Mouse (Mus musculus) inflammation-experienced regulatory T-cells, adult 6 months (primary cell): ENCODE results near the gene Carhsp1. TPM values are rescaled to one million over a fixed set of nuclear protein-coding genes. Genes with fewer than 3 reads are reported as not detected.

Experiments used
- ATAC-seq: one replicate; pipeline ENCODE4 v1.8.0; 2017
- polyA plus RNA-seq, 3 experiments: library from polyadenylated mRNA; unstranded; fragments of 100-300 nt; shearing (Covaris generic); gene quantifications; one replicate each; pipeline ENCODE4 v1.2.1; 2017

The Carhsp1 gene
- polyA plus RNA-seq, 3 experiments from 2014 or later = 14.0 to 53.9 (median 14.9) TPM

- peak; percentile 27 for ATAC-seq
Observed at GRCm38 (mm10) chr16:8674165-8674564, 2.2 kb upstream of the Carhsp1 start.

GRCm38 (mm10) chr16:8673343-8673742 lies 1.4 kb upstream of the Carhsp1 start:
- ATAC-seq = no peak

- no peak for ATAC-seq
Observed at GRCm38 (mm10) chr16:8672811-8673210, 856 bp upstream of the Carhsp1 start.

GRCm38 (mm10) chr16:8672350-8672687 lies 364 bp upstream of the Carhsp1 start:
- ATAC-seq = no peak

GRCm38 (mm10) chr16:8670041-8671035 lies 1.6 kb downstream of the Carhsp1 start:
- no peak for ATAC-seq

- ATAC-seq = no peak
Observed at GRCm38 (mm10) chr16:8669432-8669831, 2.5 kb downstream of the Carhsp1 start.

- no peak for ATAC-seq
Observed at GRCm38 (mm10) chr16:8668386-8668785, 3.6 kb downstream of the Carhsp1 start.

- no peak for ATAC-seq
Observed at GRCm38 (mm10) chr16:8667814-8668213, 4.1 kb downstream of the Carhsp1 start.

- ATAC-seq = no peak
Observed at GRCm38 (mm10) chr16:8667261-8667660, 4.7 kb downstream of the Carhsp1 start.

GRCm38 (mm10) chr16:8666452-8666851 lies 5.5 kb downstream of the Carhsp1 start:
- ATAC-seq = no peak

- no peak for ATAC-seq
Observed at GRCm38 (mm10) chr16:8665367-8665766, 6.6 kb downstream of the Carhsp1 start.

GRCm38 (mm10) chr16:8663606-8664539 lies 8.1 kb downstream of the Carhsp1 start:
- no peak for ATAC-seq

GRCm38 (mm10) chr16:8663022-8663421 lies 8.9 kb downstream of the Carhsp1 start:
- ATAC-seq = no peak

- no peak for ATAC-seq
Observed at GRCm38 (mm10) chr16:8658764-8659163, 13.2 kb downstream of the Carhsp1 start.

GRCm38 (mm10) chr16:8658349-8658748 lies 13.6 kb downstream of the Carhsp1 start:
- ATAC-seq = no peak

- no peak for ATAC-seq
Observed at GRCm38 (mm10) chr16:8656256-8656655, 15.7 kb downstream of the Carhsp1 start.

GRCm38 (mm10) chr16:8655599-8655998 lies 16.4 kb downstream of the Carhsp1 start:
- no peak for ATAC-seq

GRCm38 (mm10) chr16:8655108-8655507 lies 16.8 kb downstream of the Carhsp1 start:
- no peak for ATAC-seq

- no peak for ATAC-seq
Observed at GRCm38 (mm10) chr16:8650007-8650406, 21.9 kb downstream of the Carhsp1 start.

GRCm38 (mm10) chr16:8645546-8645945 lies 26.4 kb downstream of the Carhsp1 start:
- no peak for ATAC-seq

- peak; percentile 76 for ATAC-seq
Observed at GRCm38 (mm10) chr16:8643855-8644254, 28.1 kb downstream of the Carhsp1 start.

- ATAC-seq = peak; percentile 36
Observed at GRCm38 (mm10) chr16:8639466-8640191, 32.3 kb downstream of the Carhsp1 start.

GRCm38 (mm10) chr16:8638131-8638530 lies 33.8 kb downstream of the Carhsp1 start:
- ATAC-seq = no peak
